Mouse (Mus musculus) cerebellum, postnatal 14 days (tissue): ENCODE measurements at regions not wholly inside any gene's neighbourhood (a gene's known extent, or its start where the extent isn't known, plus 50 kb on each side); places are given as distances from the start of the nearest gene placed in this dataset.
"Not testable (repeated sequence)": the region's sequence is repeated elsewhere in the genome, so short reads cannot be mapped to it uniquely, and the experiment has no call there.

Experiments
- DNase-seq, 2 experiments: peaks; one replicate each; pipeline ENCODE4 v3.0.0; 2021; ENCODE audit warnings: mixed read lengths in 2 of 2

DNA sequence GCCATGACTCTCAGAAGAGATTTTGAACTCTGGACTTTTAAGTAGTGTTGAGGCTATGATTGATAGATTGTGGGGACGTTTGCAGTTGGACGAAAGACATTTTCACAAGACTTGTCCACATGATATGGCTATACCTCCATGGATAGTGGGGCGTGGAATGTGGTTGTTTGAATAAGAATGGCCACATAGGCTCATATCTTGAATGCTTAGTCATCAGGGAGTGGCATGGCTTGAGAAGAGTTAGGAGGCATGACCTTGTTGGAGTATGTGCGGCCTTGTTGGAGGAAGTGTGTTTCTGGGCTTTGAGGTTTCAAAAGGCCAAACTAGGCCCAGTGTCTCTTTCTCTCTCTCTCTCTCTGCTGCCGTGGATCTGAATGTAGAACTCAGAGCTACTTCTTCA, 204.7 kb upstream of the Pclo start:
- no peak for DNase-seq

DNA sequence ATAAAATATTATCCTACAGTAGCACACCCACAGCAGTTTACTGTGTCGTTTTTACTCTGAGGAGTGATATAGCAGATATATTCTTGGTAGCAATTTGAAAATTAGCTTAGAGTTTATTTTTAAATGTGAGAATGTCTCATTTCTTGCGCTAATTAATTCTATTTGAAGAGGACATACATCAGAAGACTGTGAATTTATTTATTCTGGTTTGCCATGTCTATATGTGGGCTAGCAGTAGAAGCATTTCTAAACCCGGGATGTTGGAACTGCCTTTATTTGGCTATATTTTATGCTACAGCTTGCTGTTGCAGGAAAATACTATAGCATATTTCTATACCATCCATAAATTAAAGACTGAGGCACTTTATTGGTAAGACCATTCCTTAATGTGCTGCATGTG, 203.0 kb upstream of the Pclo start:
- no peak for DNase-seq

GRCm38 (mm10) chr5:14320216-14320615, 194.5 kb upstream of the Pclo start:
- no peak for DNase-seq

GRCm38 (mm10) chr5:14322000-14322399, 192.7 kb upstream of the Pclo start:
- no peak for DNase-seq

GRCm38 (mm10) chr5:14360446-14360845, 154.3 kb upstream of the Pclo start:
- DNase-seq: no peak

- DNase-seq: peak; percentile 90 to 93
Observed at GRCm38 (mm10) chr5:14389184-14389890, 125.4 kb upstream of the Pclo start.

DNA sequence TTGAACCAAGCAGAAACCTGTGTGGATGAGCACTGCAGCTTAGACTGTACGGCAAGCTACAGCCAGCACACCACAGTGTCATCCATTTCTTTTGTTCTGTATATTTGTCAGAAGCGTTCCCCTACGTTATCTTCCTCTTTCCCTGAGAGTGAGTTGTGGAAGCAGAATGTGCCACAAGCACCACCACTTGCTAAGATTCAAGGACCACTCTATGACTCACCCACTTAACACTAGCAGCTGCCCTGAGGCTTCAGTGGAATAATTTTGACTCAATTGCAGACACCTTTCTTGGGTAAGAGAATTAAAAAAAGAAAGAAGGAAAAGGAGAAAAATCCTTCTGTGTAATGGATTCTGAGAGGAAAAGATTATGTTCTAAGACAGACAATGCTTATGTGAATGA, 122.9 kb upstream of the Pclo start:
- no peak for DNase-seq

GRCm38 (mm10) chr5:14403381-14403780, 111.3 kb upstream of the Pclo start:
- not testable (repeated sequence) for DNase-seq

DNA sequence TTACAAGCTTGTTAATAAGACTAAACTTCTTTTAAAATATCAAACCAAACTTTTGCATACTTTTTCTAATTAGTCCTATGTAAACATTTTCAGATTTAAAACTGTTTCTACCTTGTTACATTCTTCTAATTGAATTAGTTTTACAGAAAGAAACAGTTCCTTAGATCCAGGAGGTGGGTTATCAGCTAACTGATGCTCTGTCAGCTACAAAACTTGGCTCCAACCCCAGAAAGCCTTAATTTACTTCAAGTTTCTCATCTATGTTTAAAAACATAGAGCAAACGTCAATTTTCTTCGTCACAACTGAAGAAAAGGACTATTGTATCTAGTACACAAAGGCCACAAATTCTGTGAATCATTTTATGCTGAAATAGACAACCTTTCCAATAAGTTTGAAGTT, 110.4 kb upstream of the Pclo start:
- DNase-seq: no peak

GRCm38 (mm10) chr5:14415234-14415862, 99.4 kb upstream of the Pclo start:
- peak; percentile 2 to 4 for DNase-seq

DNA sequence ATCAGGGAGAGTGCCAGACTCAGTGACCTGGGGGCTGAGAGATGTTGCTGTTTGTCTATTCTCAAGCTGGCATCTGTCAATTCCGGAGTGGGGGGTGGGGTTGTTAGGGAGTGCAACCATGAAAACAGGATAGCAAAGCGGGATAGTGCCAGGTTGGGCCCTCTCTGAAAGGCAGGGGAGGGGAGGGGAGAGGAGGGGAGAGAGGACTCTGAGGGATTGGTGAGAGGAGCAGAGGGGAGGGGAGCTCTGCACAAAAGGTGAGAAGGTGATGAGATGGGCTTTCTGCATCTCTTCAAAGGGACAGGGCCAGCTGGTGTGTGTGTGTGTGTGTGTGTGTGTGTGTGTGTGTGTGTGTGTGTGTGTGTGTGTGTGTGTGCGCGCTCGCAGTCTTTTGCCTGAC, 61.6 kb upstream of the Pclo start:
- peak in 1 of 2 experiments; percentile 5 for DNase-seq
